Mouse (Mus musculus) layer of hippocampus, adult 11-12 months (tissue): ENCODE results near the gene Kdm4b.

Experiments used
- DNase-seq: peaks from one replicate; pipeline ENCODE4 v3.0.0; 2022; ENCODE audit warnings: low spot score

Kdm4b gene

DNA sequence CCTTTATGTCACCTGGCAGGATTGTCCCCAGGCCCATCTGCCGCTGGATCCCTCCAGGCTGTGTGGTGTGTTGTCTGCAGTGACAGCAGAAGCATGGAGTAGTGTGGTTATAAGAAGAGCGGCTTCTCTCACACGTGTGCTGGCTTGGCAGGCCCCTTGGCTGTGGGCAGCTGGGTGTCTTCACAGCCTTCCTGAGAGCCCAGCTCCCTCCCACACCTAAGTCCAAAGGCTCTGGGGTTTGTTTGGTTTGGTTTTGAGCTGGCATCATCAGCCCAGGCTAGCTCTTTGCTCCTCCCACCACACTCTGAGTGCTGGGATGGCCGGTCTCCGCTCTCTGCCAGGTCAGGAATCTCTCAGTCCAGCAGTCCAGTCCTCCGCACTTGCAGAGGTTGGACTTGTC lies 67.4 kb downstream of the Kdm4b start:
- no peak for DNase-seq

DNA sequence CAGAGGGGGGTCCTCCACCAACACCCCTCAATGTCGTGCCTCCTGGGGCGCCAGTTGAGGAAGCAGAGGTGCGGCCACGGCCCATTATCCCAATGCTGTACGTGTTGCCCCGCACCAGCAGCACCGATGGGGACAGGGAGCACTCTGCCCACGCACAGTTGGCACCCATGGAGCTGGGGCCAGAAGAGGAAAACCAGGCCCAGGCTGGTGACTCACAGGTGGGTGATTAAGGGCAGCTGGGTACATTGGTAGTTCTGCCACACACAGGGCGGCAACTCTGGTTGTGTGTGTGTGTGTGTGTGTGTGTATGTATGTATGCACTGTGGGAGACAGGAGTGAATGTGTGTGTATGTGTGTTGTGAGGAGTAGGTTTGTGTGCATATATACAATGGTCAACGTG lies 68.0 kb downstream of the Kdm4b start:
- DNase-seq = no peak

DNA sequence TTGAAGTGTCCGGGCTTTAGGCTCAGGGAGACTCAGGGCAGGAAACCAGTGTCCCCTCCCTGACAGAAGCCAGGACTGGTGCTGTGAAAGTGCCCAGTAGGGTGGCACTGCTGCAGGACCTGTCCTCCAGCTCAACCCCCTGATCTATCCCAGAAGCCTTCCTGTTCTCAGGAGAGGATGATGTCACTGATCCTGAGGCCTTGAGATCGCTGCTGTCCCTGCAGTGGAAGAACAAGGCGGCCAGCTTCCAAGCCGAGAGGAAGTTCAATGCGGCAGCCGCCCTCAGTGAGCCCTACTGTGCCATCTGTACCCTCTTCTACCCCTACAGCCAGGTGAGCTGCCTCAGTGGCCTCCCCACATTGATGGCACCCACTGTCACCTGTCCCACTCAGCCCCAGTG lies 70.2 kb downstream of the Kdm4b start:
- no peak for DNase-seq

DNA sequence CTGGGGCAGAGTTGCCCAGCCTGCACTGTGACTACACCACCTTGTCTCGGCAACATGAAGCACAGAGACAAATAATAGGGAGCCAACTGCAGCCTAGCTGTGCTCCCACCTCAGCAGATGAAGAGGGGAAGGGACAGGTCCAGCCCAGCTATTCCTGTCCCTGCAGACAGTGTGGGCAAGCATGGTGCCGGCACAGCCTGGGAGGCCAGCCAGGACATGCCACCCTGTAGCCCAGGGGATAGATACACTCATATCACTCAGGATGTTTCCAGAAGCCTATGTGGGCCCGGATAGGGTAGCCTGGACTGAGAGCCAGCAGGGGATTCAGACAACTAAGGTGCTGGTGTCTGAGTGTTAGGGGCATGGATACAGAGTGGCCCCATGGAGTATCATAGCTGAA lies 74.4 kb downstream of the Kdm4b start:
- no peak for DNase-seq

DNA sequence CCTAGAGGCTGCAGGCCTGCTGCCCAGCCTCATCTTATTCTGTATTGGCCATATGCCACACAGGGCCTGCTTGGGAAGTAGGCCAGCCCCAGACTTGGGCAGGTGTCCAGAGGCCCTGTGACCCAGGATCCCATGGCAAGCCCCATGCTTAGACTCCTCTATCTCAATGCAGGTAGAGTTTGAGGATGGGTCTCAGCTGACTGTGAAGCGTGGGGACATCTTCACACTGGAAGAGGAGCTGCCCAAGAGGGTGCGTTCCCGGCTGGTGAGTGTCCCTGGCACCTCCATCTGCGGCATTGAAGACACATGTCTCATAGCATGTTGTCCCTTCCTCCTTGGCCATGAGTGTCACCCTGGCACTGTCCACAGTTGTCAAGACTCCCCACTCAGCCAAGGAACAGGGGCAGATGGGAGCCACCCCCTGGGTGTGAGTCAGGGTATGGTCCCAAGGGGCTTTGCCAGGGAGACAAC lies 75.2 kb downstream of the Kdm4b start:
- DNase-seq = no peak

DNA sequence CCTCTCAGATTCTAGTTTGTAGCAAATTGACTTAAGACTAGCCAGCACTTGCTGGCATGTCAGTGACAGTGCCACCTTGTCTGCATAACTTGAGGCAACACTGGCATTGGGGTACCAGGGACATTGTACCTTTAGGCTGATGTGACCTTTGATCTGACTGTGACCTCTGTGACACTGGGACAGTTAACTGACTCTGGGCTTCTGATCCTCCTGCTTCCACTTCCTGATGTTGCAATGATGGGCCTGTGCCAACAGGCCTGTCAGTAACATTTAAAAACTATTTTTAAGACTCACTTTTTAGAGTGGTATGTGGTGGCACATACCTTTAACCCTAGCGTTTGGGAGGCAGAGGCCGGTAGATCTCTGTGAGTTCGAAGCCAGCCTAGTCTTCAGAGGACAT lies 79.5 kb downstream of the Kdm4b start:
- DNase-seq = no peak

DNA sequence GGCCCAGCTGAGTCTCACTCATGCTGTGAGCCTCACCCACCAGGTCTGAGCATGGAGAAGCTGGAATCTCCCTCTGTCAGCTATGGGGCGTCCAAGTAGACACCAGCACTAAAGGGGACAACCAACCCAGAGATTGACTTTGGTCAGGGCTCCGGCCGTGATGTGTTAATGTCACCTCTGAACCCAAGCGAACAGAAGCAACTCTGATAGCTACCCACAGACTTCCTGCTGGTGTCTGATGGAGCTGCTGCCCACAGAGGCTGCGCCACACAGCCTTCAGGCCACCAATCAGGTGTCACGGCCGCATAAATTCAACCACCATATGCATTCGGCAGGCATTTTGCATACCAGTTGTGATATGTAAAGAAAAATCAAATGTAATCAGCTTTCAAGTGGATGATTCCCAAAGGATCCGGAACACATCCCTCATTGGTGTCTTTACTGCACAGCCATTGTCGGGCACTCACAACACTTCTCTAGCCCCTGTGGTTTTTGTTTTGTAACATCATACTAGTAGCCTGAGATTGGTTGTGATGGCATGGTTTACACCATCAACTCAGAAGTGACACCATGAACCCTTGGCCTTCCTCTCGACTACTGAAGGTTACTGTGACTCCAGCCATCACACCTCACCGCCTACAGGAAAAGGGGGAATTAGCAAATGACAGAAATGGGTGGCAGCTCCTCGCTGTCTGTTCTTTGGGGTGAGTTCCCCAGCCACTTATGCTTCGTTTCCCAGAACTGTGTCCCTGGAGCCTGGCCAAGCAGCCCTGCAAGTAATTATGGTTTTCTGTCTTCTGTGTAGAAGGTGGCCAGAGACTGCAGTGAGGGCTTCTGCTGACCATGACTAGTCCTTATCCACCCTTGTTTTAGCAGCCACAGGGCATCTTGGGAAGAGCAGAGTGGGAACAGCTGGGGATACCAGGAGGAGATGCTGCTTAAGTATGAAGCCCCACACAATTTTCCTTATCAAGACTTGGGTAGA lies 80.3 kb downstream of the Kdm4b start:
- DNase-seq = no peak

DNA sequence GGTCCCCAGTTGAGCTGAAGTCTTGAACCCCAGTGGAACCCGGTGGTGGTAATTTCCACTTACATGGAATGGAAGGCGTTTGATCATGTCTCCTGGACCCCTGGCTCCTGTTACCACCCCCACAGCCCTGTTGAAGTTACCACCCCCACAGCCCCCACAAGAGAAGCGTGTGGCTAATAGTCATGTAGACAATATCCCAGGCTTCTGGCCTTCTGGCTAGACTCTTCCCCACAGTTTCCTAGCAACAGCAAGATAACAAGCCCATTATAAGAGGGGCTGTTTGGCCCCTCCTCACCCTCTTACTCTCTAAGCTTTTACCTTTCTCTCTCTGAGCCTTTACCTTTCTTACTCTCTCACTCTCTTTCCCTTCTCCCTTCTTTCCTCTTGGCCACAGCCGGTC lies 81.0 kb downstream of the Kdm4b start:
- DNase-seq = no peak

DNA sequence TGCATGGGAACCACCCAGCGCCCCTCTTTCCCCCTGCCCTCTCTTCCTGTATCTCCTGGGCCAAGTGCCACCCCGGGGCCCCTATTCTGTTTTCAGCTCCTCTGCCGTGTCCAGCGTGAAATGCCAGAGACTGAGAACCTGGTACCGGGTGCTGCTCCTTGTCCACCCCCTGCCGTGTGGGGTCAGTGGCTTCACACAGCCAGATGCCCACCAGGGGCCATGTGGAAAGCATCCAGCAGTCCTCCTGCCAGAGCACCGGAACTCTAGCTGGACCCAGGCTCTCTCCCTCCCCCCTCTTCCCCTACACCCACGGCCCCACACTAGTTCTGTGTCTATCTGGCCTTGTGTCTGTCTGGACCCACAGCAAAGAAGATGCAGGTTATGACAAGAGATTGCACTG lies 81.5 kb downstream of the Kdm4b start:
- DNase-seq = no peak

DNA sequence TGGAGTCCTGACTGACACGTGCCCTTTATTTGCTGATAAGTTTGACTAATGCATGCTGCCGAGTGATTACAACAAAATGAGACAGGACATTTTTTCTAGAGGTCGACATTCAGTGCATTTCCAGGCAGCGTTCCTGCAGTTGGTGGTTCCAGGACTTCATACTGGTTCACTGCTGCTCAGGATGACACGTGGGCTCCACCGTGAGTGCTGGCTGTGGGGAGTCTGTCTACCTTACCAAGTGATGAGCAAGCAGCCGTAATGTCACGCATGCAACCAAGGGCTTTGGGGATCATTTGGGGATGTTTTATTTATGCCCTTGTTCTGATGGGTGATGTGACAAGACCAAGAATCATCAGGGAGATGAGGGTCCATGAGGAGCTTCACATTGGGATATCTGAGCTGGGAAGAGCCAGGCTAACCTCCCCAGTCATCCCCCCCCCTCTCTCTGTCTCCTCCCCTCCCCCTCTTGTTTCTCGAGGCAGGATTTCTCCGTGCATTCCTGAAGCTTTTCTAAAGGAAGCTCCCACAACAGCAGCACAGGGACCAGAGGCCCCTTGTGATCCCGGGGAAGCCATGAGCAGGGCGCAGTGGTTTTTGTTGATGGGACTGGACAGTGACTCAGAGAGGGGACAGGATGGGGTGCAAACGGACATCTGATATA lies 83.2 kb downstream of the Kdm4b start:
- no peak for DNase-seq

DNA sequence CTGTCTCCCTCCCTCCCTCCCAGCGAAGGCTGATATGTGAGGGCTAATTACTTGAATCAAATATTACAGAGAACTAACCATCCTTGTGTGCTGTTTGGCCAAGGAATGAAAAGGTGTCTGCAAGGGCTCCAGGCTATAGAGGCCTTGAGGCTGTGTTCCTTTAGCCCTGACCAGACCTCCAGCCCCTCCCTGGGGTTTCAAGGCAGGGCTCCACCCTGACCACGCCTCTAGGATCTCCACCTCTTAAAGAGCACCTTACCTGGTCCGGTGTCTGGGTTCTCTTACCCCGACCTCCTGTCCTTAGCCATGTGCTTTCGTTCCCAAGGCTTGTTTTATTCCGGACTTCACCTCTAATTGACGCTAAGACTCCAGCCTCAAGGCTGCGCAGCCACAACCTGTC lies 83.9 kb downstream of the Kdm4b start:
- no peak for DNase-seq

DNA sequence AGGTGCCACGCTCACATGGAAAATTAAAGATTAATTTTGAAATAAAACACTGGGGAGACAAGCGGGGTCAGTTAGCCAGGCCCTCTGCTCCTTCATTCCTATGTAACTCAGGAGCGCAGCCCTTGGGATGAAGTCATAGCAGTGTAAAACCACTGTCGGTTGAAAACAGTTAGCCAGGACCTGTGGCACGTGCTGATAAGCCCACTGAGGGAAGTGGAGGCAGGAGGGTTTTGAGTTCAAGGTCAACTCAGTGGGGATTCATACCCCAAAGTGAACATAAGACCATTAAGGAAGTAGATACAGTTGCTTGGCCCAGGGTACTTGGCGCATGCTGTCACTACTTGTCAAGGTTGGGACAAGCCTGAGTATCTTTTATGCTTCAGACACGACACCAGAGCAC lies 85.6 kb downstream of the Kdm4b start:
- no peak for DNase-seq

DNA sequence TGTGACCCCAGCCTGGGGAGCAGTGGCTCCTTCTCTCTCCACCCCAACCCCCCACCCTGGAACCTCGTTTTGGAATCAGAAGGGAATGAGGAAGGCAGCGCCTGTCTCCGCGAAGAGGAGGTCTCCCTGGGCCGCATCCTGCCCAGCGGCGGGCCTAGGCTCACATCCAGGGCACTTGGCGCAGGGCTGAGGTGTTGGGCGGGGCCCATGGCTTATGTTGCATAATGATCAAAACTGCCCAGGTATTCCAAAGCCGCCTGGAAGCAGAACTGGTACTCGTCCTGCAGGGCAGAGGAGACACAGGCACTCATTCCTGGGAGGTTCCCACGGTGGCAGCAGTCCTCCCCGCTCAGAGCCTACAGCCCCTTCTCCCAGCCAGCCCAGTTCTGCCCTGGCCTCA lies 87.3 kb downstream of the Kdm4b start:
- no peak for DNase-seq

DNA sequence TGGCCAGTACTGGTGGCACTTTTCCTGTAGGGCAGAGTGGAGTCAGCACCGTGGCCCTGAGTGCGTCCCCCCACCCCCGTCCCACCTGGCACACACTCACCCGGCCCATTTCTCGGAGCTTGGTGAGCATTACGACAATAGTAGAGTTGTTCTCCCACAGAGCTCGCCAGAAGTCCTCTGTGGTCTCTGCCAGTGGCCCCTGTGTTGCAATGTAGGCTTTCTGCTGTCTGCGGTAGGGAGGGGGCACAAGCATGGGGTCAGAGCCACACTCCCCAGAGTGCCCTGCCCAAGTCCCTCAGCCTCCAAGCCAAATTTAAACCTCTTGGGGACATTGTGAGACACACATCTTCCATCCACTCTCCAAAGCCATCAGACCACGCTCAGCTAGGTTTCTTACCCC lies 88.9 kb downstream of the Kdm4b start:
- no peak for DNase-seq

DNA sequence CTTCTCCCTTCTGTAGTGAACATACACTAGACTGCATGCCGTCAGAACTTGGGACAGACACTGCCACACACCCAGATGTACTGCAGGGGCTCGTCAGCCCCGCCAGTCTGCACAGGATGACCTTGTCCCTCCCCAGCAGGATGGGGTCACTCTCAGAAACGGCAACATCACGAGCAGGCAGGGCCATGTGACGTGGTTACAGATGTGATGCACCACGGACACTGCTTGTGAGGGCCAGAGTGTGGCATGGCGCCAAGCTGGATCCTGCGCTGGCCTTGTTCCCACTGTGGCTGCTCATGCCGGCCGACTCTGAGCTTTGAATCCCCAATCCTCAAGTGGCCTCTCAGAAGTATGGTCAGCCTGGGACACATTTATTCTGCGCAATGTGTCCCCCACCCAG lies 92.4 kb downstream of the Kdm4b start:
- no peak for DNase-seq

DNA sequence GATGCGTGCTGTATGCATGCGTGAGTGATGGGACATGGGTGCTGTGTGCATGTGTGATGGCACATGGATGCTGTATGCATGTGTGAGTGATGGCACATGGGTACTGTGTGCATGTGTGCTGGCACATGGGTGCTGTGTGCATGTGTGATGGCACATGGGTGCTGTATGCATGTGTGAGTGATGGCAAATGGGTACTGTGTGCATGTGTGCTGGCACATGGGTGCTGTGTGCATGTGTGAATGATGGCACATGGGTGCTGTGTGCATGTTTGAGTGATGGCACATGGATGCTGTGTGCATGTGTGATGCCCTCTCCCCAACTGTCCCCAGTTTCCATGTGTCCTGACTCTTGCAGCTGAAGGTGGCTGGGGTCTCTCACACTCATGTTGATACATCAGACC lies 94.2 kb downstream of the Kdm4b start:
- no peak for DNase-seq

DNA sequence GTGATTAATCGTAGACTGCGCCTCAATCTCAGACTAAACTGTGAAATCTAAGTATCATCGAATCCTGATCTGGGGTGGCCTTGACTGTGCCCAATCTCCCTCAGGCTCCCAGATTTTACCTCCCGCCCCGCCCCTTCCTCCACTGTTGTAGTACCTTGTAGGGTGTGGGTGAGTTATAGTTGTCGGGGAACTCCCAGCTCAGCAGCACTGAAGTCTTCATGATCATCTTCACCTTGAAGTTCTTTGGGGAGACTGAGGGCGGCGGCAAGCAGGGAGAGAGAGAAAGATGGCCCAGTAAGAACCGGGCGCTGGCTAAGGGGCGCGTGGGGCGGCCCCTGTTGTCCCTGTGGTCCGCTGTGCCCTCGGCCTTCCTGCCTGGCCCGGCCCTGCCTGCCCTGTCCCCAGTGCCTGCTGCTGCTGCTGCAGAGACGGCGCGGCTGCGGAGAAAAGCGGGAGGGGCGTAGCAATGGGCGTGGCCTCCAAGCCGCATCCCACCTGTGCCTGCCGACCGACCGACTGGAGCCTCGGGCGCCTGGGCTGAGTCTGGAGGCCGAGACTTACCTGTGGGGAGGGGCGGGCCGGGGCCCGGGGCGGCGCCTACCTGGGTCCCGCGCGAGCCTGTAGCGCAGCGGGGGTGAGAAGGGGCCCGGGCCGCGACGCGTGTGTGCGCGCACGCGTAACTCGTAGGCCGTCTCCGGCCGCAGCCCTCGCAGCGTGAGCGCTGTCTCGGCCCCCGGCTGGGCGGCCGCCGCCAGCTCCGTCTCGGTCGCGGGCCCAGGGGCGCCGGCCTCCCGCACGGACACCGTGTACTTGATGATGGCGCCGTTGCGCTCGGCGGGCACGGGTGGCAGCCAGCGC lies 99.1 kb downstream of the Kdm4b start:
- DNase-seq = no peak

DNA sequence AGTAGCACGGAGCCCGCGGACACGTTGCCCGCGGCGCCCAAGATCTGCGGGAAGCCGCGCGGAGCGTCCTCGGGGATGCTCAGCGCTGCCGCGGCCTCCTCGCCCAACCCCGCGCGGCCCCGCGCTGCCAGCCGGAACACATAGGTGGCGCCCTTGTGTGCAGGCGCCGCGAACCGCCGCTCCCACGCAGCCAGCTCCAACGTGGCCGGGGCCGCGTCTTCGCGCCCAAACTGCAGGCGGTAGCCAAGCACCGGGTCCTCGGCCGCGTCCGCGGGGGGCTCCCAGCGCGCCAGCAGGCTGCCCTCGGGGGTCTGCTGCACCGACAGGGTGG lies 99.7 kb downstream of the Kdm4b start:
- DNase-seq = peak; percentile 74

DNA sequence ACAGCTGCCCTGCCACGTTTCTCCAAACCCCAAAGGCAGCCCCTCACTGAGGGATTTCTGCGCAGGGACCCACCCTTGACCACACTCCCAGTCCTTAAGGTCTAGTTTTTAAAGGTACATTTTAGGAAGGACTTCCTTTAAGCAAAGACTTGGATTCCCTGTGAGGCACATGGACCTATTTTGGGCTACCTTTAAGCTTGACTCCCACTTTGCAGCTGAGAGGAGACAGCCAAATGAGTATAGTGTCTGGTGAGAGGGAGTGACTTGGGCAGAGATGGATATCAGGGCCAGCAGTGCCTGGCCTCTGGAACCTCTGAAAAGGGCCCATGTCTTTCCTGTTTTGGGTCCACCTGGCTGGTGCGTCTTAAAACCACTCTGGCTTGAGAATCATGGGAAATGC lies 100.1 kb downstream of the Kdm4b start:
- no peak for DNase-seq

DNA sequence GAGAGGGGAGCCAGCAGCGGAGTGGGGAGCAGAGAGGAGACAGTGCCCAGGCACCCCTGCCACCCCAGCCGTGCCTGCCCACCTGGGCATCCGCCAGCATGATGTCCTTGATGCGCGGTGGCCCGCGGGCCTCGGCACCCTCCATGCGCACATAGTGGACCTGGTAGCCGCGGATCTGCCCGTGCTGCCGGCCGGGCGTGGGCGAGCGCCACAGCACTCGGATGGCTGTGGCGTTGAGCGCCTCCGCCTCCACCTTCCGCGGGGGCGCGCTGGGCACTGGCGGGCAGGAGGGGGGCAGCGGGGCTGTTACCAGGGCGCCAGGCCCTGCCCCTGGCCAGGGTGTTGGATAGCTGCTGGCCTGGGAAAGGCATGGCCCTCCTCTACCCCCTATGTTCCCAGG lies 102.0 kb downstream of the Kdm4b start:
- no peak for DNase-seq

DNA sequence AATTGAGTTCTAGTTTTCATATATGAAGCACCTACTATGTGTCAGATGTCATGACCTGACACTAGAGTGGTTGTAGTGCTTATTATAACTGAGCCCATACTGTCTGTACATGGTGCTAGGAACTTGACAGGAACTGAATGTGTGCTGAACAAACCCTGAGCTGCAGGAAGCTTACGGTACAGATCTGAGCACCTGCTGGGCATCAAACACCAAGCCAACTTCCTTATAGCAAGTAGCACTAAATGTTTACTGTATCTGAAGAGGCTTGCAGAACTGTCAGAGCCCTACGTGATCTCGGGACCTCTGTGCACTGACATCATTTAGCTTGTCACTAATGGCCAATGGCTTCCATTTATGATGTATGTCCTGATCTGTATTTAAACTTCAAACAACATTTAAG lies 105.7 kb downstream of the Kdm4b start:
- DNase-seq = no peak

DNA sequence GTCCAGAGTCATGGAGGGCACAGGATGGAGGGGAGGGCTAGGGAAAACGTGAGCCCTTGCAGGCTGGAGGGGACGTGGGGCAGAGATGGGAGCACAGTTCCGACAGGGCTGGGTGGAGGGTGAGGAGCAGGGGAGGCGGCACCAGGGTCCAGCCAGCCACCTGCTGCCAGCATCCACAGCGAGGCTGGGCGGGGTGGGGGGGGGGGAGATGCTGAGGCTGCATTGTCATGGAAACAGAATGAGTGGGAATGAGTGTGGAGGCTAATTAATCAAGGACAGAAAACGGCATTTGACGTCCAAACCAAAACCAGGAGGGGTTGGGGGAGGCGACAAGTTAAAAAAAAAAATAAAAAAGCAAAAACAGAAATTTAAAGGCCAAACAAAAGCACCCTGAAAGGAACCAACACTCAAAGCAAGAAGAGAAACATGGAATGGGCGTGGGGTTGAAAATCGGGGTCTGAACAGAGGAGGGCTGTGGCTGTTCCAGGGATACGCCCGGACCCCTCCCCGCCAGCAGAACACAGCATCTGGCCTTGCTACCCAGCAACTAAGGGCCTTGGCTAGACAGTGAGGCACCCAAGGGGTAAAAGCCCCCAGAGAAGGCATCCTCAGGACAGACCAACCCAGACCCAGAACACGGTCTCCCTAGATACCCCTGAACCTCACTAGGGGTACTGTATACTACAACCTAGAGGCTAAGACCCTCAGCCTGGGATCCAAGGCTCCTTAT lies 114.0 kb downstream of the Kdm4b start:
- DNase-seq = no peak
